Mouse (Mus musculus): ENCODE data around the gene Tfap2d. TPM values are rescaled to one million over a fixed set of nuclear protein-coding genes. Genes with fewer than 3 reads are reported as not detected.

The Tfap2d gene
- polyA plus RNA-seq, 1 experiment from 2014 or later = not detected

GRCm38 (mm10) chr1:19211033-19211405, 108.2 kb downstream of the Tfap2d start:
- 0 out of 2 replicates have a peak, but pooled peaks cover 4% of the 10 kb centered on the region for H3K4me1 ChIP-seq (replicated peaks)
- H3K9me3 ChIP-seq (replicated peaks) = no peaks in the 10 kb centered on the region
- H3K4me2 ChIP-seq = no peak overlapping the region
- H3K27me3 ChIP-seq (replicated peaks) = peaks cover 74% of the 10 kb centered on the region
- no peak overlapping the region for H3K27ac ChIP-seq (ENCODE audit: poor library complexity, severe bottlenecking)
- under 1% methylated on average over 8 of the region's 8 CpGs for WGBS
- no peak for ATAC-seq (ENCODE audit: insufficient number of reproducible peaks, low FRiP score)
- no peak overlapping the region for H3K4me3 ChIP-seq
- H3K9ac ChIP-seq = no peak overlapping the region
- H3K36me3 ChIP-seq = no peaks in the 10 kb centered on the region

- H3K4me3 ChIP-seq = no peak overlapping the region
- no peaks in the 10 kb centered on the region for H3K36me3 ChIP-seq
- H3K27me3 ChIP-seq (replicated peaks) = peaks cover 80% of the 10 kb centered on the region
- H3K27ac ChIP-seq (ENCODE audit: poor library complexity, severe bottlenecking) = no peak overlapping the region
- no peaks in the 10 kb centered on the region for H3K9me3 ChIP-seq (replicated peaks)
- ATAC-seq (ENCODE audit: insufficient number of reproducible peaks, low FRiP score) = no peak
- 0 out of 2 replicates have a peak, but pooled peaks cover 4% of the 10 kb centered on the region for H3K4me1 ChIP-seq (replicated peaks)
- H3K9ac ChIP-seq = no peak overlapping the region
- 3% methylated on average over 15 of the region's 15 CpGs for WGBS
- H3K4me2 ChIP-seq = no peak overlapping the region
Observed at GRCm38 (mm10) chr1:19211546-19212154, 108.8 kb downstream of the Tfap2d start.

GRCm38 (mm10) chr1:19212691-19213090, 109.9 kb downstream of the Tfap2d start:
- no peaks in the 10 kb centered on the region for H3K9me3 ChIP-seq (replicated peaks)
- no peak for ATAC-seq (ENCODE audit: insufficient number of reproducible peaks, low FRiP score)
- no peak overlapping the region for H3K27ac ChIP-seq (ENCODE audit: poor library complexity, severe bottlenecking)
- 0 out of 2 replicates have a peak, but pooled peaks cover 4% of the 10 kb centered on the region for H3K4me1 ChIP-seq (replicated peaks)
- H3K4me3 ChIP-seq = no peak overlapping the region
- H3K36me3 ChIP-seq = no peaks in the 10 kb centered on the region
- 0% methylated on average over 4 of the region's 4 CpGs for WGBS
- peaks cover 82% of the 10 kb centered on the region for H3K27me3 ChIP-seq (replicated peaks)
- H3K4me2 ChIP-seq = no peak overlapping the region
- H3K9ac ChIP-seq = no peak overlapping the region

GRCm38 (mm10) chr1:19213171-19213570, 110.3 kb downstream of the Tfap2d start:
- H3K4me3 ChIP-seq = no peak overlapping the region
- no peak overlapping the region for H3K9ac ChIP-seq
- H3K27me3 ChIP-seq (replicated peaks) = peaks cover 86% of the 10 kb centered on the region
- H3K4me1 ChIP-seq (replicated peaks) = 0 out of 2 replicates have a peak, but pooled peaks cover 4% of the 10 kb centered on the region
- no peak overlapping the region for H3K27ac ChIP-seq (ENCODE audit: poor library complexity, severe bottlenecking)
- no peak overlapping the region for H3K4me2 ChIP-seq
- H3K36me3 ChIP-seq = no peaks in the 10 kb centered on the region
- no peak for ATAC-seq (ENCODE audit: insufficient number of reproducible peaks, low FRiP score)
- no peaks in the 10 kb centered on the region for H3K9me3 ChIP-seq (replicated peaks)
- 0% methylated on average over 4 of the region's 4 CpGs for WGBS

GRCm38 (mm10) chr1:19213851-19214395, 111.1 kb downstream of the Tfap2d start:
- Histone ChIP-seq H3K4me3 (no peak overlapping the region), H3K4me1 (replicated peaks) (0 out of 2 replicates have a peak, but pooled peaks cover 4% of the 10 kb centered on the region), H3K27ac (ENCODE audit: poor library complexity, severe bottlenecking) (no peak overlapping the region), H3K4me2 (no peak overlapping the region), H3K9ac (no peak overlapping the region), H3K27me3 (replicated peaks) (peaks cover 87% of the 10 kb centered on the region), H3K9me3 (replicated peaks) (no peaks in the 10 kb centered on the region), H3K36me3 (no peaks in the 10 kb centered on the region)
- WGBS = 1% methylated on average over 36 of the region's 36 CpGs
- no peak for ATAC-seq (ENCODE audit: insufficient number of reproducible peaks, low FRiP score)

Other genes starting within 250 kb of the Tfap2d start
- gene Tfap2b, start 105.9 kb downstream of the Tfap2d start, polyA plus RNA-seq (2016; fragmentation: Nextera tagmentation; extraction: Ambion mirVana) = 0.23 and 0.31 TPM in 2 replicates

Data from heart, embryonic 12.5 days (tissue).